ENCODE assay signal across 8 mouse cellular contexts in genomic region chr3:146404311-146405201, GRCm38 (mm10). TPM values are rescaled to one million over a fixed set of nuclear protein-coding genes. Genes with fewer than 3 reads are reported as not detected.
DNase-seq lines count a peak whose midpoint lies in the region; ATAC-seq and TF ChIP-seq lines count a peak whose summit lies in the region.

Gene Ssx2ip (plus strand): TSS chr3:146404642.

- peaks cover 66% of the 10 kb centered on the region for H3K4me1 ChIP-seq in E14TG2a.4 (replicated peaks; ENCODE audit: low read depth, low read length)
- H3K4me1 ChIP-seq in forebrain, embryonic 11.5 days (replicated peaks; ENCODE audit: control insufficient read depth, insufficient read depth, low read length): peaks cover 8% of the 10 kb centered on the region
- H3K4me1 ChIP-seq in heart, embryonic 16.5 days (ENCODE audit: control insufficient read depth, insufficient read depth, low read length): peaks cover 17% of the 10 kb centered on the region
- peaks cover 36 to 39% of the 10 kb centered on the region in 2 experiments for H3K4me1 ChIP-seq in liver, embryonic 14.5 days (replicated peaks; ENCODE audit: control insufficient read depth in 2 of 2, insufficient read depth in 2 of 2, low read length in 1 of 2)
- peaks cover 3% of the 10 kb centered on the region for H3K4me1 ChIP-seq in stomach, embryonic 15.5 days

- ATAC-seq in forebrain, embryonic 11.5 days (replicated peaks; ENCODE audit: low FRiP score): peak; percentile 99
- ATAC-seq in heart, embryonic 16.5 days (replicated peaks; ENCODE audit: extremely low read depth, insufficient read depth, low FRiP score): peak; percentile 98
- ATAC-seq in liver, embryonic 14.5 days (ENCODE audit: insufficient read depth): peak; percentile 91
- ATAC-seq in stomach, embryonic 15.5 days (ENCODE audit: insufficient read depth, low FRiP score, low read depth): peak; percentile 95

- no peak for TF ChIP-seq EP300 in liver, embryonic 14.5 days (IDR thresholded peaks at IDR 0.05; ENCODE audit: low read depth)

- H3K9me3 ChIP-seq in E14TG2a.4 (ENCODE audit: low read length): peaks cover 17% of the 10 kb centered on the region
- H3K9me3 ChIP-seq in forebrain, embryonic 11.5 days (ENCODE audit: control insufficient read depth, low read length): peaks cover 2% of the 10 kb centered on the region; the same call in 1 of the 2 replicates
- 0 out of 2 replicates have a peak, but pooled peaks cover 5% of the 10 kb centered on the region for H3K9me3 ChIP-seq in heart, embryonic 16.5 days (replicated peaks; ENCODE audit: control insufficient read depth, low read length)
- H3K9me3 ChIP-seq in liver, embryonic 14.5 days (ENCODE audit: control insufficient read depth, low read length): no peaks in the 10 kb centered on the region
- no peaks in the 10 kb centered on the region for H3K9me3 ChIP-seq in stomach, embryonic 15.5 days

- H3K4me3 ChIP-seq in E14TG2a.4 (replicated peaks; ENCODE audit: low read length): peak within 1 kb of the TSS; percentile 95
- peak within 1 kb of the TSS; percentile 94 for H3K4me3 ChIP-seq in forebrain, embryonic 11.5 days (ENCODE audit: low read depth, low read length)
- H3K4me3 ChIP-seq in heart, embryonic 16.5 days (ENCODE audit: low read length): peak within 1 kb of the TSS; percentile 92
- H3K4me3 ChIP-seq in liver, embryonic 14.5 days (ENCODE audit: insufficient read depth in 1 of 2, low read depth in 2 of 2, low read length in 2 of 2): peak within 1 kb of the TSS; percentile 98 to 99
- H3K4me3 ChIP-seq in stomach, embryonic 15.5 days (replicated peaks): peak within 1 kb of the TSS; percentile 95

- H3K9ac ChIP-seq in forebrain, embryonic 11.5 days (ENCODE audit: low read length): peak within 1 kb of the TSS; percentile 94
- peak within 1 kb of the TSS; percentile 94 for H3K9ac ChIP-seq in heart, embryonic 16.5 days (ENCODE audit: low read length)
- peak within 1 kb of the TSS; percentile 100 for H3K9ac ChIP-seq in liver, embryonic 14.5 days (replicated peaks)
- H3K9ac ChIP-seq in stomach, embryonic 15.5 days: peak within 1 kb of the TSS; percentile 81

- H3K4me2 ChIP-seq in forebrain, embryonic 11.5 days (ENCODE audit: low read depth, low read length, severe bottlenecking): peak within 1 kb of the TSS; percentile 80
- peak within 1 kb of the TSS; percentile 95 for H3K4me2 ChIP-seq in heart, embryonic 16.5 days (ENCODE audit: low read depth, low read length)
- H3K4me2 ChIP-seq in liver, embryonic 14.5 days (ENCODE audit: low read depth): peak within 1 kb of the TSS; percentile 98
- H3K4me2 ChIP-seq in stomach, embryonic 15.5 days: peak within 1 kb of the TSS; percentile 88

- H3K27me3 ChIP-seq in E14TG2a.4 (ENCODE audit: insufficient read depth, low read length): peaks cover 9% of the 10 kb centered on the region; the same call in 1 of the 2 replicates
- no peaks in the 10 kb centered on the region for H3K27me3 ChIP-seq in forebrain, embryonic 11.5 days (ENCODE audit: control insufficient read depth, insufficient read depth, low read length)
- H3K27me3 ChIP-seq in heart, embryonic 16.5 days (ENCODE audit: control insufficient read depth, insufficient read depth, low read length): no peaks in the 10 kb centered on the region
- no peaks in the 10 kb centered on the region for H3K27me3 ChIP-seq in liver, embryonic 14.5 days (ENCODE audit: control insufficient read depth, insufficient read depth, low read length)
- H3K27me3 ChIP-seq in stomach, embryonic 15.5 days (replicated peaks): no peaks in the 10 kb centered on the region

- peaks cover 5% of the 10 kb centered on the region; the same call in 1 of the 2 replicates for H3K36me3 ChIP-seq in E14TG2a.4 (ENCODE audit: insufficient read depth, low read length)
- no peaks in the 10 kb centered on the region for H3K36me3 ChIP-seq in forebrain, embryonic 11.5 days (ENCODE audit: control insufficient read depth, insufficient read depth, low read length)
- H3K36me3 ChIP-seq in heart, embryonic 16.5 days (ENCODE audit: control insufficient read depth, insufficient read depth): no peaks in the 10 kb centered on the region
- peaks cover 33% of the 10 kb centered on the region for H3K36me3 ChIP-seq in liver, embryonic 14.5 days (replicated peaks; ENCODE audit: control insufficient read depth, insufficient read depth, low read depth)
- H3K36me3 ChIP-seq in stomach, embryonic 15.5 days: 0 out of 2 replicates have a peak, but pooled peaks cover 3% of the 10 kb centered on the region

- TF ChIP-seq CTCF in E14TG2a.4 (conservative IDR thresholded peaks at IDR 0.05; ENCODE audit: low read length): no peak
- no peak for TF ChIP-seq CTCF in liver, embryonic 14.5 days (IDR thresholded peaks at IDR 0.05; ENCODE audit: low read depth)

- under 1% methylated on average over 98 of the region's 100 CpGs for WGBS in forebrain, embryonic 11.5 days
- under 1% methylated on average over 95 of the region's 100 CpGs for WGBS in heart, embryonic 16.5 days
- under 1% methylated on average over 81 of the region's 100 CpGs for WGBS in liver, embryonic 14.5 days (ENCODE audit: insufficient replicate concordance)
- WGBS in stomach, embryonic 15.5 days: under 1% methylated on average over 98 of the region's 100 CpGs

- peak; percentile 88 for DNase-seq in c-Kit-positive CD71-positive TER-119-negative erythroid progenitor cells, embryonic 14.5 days (ENCODE audit: low read depth)
- DNase-seq in forebrain, embryonic 11.5 days (ENCODE audit: low spot score): peak; percentile 99
- peak; percentile 98 to 99 for DNase-seq in kidney, postnatal 25 days
- DNase-seq in liver, embryonic 14.5 days (ENCODE audit: low read depth in 3 of 3, low spot score in 3 of 3): peak; percentile 86 to 87 (median 86)
- peak; percentile 100 for DNase-seq in neural tube, embryonic 10.5 days (ENCODE audit: extremely low spot score, low spot score)

- H3K27ac ChIP-seq in forebrain, embryonic 11.5 days (ENCODE audit: low read depth, low read length): peak within 1 kb of the TSS; percentile 68
- H3K27ac ChIP-seq in heart, embryonic 16.5 days (ENCODE audit: low read length): peak within 1 kb of the TSS; percentile 62
- peak within 1 kb of the TSS; percentile 99 for H3K27ac ChIP-seq in liver, embryonic 14.5 days
- peak within 1 kb of the TSS; percentile 83 for H3K27ac ChIP-seq in stomach, embryonic 15.5 days

RNA-seq across cellular contexts. Expression of gene Ssx2ip, which starts in this region (rescaled TPM):
- 41.6 TPM in 2 replicates for polyA plus RNA-seq in forebrain, embryonic 11.5 days (2014; fragmentation: Nextera tagmentation; extraction: Ambion mirVana)
- 16.2 and 16.8 TPM in 2 replicates for polyA plus RNA-seq in heart, embryonic 16.5 days (2015; fragmentation: Nextera tagmentation; extraction: Ambion mirVana)
- polyA plus RNA-seq in liver, embryonic 14.5 days (2012; rRNA removed): 22.7 and 34.9 TPM in 2 replicates
- 96.2 and 118 TPM in 2 replicates for polyA plus RNA-seq in liver, embryonic 14.5 days (2014; fragmentation: Nextera tagmentation; extraction: Ambion mirVana)
- polyA plus RNA-seq in stomach, embryonic 15.5 days (2015; fragmentation: Nextera tagmentation; extraction: Ambion mirVana): 31.2 and 35.9 TPM in 2 replicates

Comparison
In these comparisons a context has a peak if more than half of its experiments do, and no peak if none do; other contexts are left out.
1. Peak in every context shown above with its lines: DNase-seq, ATAC-seq, H3K4me3 ChIP-seq and H3K27ac ChIP-seq.